Mouse (Mus musculus) gastrocnemius, adult 2 months (tissue): ENCODE results near the gene Gm49387. TPM values are rescaled to one million over a fixed set of nuclear protein-coding genes. Genes with fewer than 3 reads are reported as not detected.

Experiments used
- DNase-seq: peaks from one replicate; pipeline ENCODE4 v3.0.0; 2022
- H3K27ac ChIP-seq: fragments of 200-600 bp; 2 replicates; pipeline ENCODE4 v1.8.1; 2022; ENCODE audit warnings: mild to moderate bottlenecking
- H3K4me3 ChIP-seq: fragments of 200-600 bp; 2 replicates; pipeline ENCODE4 v1.8.1; 2022; ENCODE audit warnings: mild to moderate bottlenecking, moderate library complexity
- CTCF ChIP-seq: fragments of 200-600 bp; IDR thresholded peaks from 2 replicates; pipeline ENCODE4 v1.8.1; 2022; ENCODE audit warnings: antibody characterized with exemption, mild to moderate bottlenecking, moderate library complexity
- intact Hi-C: fragments of 180-260 bp; cut with DNase I; formaldehyde crosslinking; loops from one replicate; pipeline ENCODE4 v1.15.1; 2025
- total RNA-seq, 2 experiments: library from RNA; stranded (reverse); gene quantifications; 2 replicates each; pipeline ENCODE4 v1.2.3; 2021

Gm49387 gene
- total RNA-seq, 2 experiments from 2014 or later: 0.70 to 0.84 TPM

GRCm38 (mm10) chr14:31555963-31556434 is 84.7 kb downstream of the Gm49387 start:
- Histone ChIP-seq H3K27ac (peak overlapping the region; percentile 80), H3K4me3 (no peak overlapping the region)
- intact Hi-C loops: loop anchor here (2.0 kb wide), 2 partner anchors 19 to 21 kb away; no protein-coding TSS in a partner anchor
- TF ChIP-seq CTCF: no peak
- peak; percentile 87 for DNase-seq

- intact Hi-C loops: loop anchor here (2.0 kb wide), 1 partner anchor 22 kb away; no protein-coding TSS in a partner anchor
- no peak for TF ChIP-seq CTCF
- no peak overlapping the region for H3K27ac ChIP-seq
- no peak for DNase-seq
- H3K4me3 ChIP-seq: no peak overlapping the region
Measured at GRCm38 (mm10) chr14:31555021-31555420, 85.7 kb downstream of the Gm49387 start.

- DNase-seq: no peak
- intact Hi-C loops: no loop called here
- Histone ChIP-seq H3K27ac (no peak overlapping the region), H3K4me3 (no peak overlapping the region)
- TF ChIP-seq CTCF: no peak
Measured at GRCm38 (mm10) chr14:31543885-31544442, 96.7 kb downstream of the Gm49387 start.

DNA sequence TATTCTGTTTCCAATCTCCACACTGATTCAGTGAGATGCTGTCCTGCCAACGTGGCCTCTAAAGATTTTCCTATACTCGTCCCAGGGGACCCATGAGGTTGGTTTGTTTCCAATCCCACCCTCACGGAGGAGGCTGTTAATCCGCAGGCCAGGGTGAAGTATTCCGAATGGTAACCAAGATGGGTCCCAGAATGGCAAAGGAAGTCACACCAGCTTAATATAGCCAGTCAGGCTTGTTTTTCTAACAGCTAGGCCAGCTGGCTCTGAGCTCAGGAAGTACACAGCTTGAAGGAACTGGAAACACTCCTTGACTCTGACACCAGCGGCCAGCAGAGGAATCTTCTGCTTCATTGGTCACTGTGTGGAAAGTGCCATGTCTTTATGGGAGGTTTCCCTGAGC is 103.4 kb downstream of the Gm49387 start:
- peak overlapping the region; percentile 65 for H3K27ac ChIP-seq
- peak; percentile 22; the same call in 1 of the 2 replicates for TF ChIP-seq CTCF
- DNase-seq: peak; percentile 83
- H3K4me3 ChIP-seq: no peak overlapping the region
- intact Hi-C loops: loop anchor here (2.0 kb wide), 1 partner anchor 20 kb away; no protein-coding TSS in a partner anchor

DNA sequence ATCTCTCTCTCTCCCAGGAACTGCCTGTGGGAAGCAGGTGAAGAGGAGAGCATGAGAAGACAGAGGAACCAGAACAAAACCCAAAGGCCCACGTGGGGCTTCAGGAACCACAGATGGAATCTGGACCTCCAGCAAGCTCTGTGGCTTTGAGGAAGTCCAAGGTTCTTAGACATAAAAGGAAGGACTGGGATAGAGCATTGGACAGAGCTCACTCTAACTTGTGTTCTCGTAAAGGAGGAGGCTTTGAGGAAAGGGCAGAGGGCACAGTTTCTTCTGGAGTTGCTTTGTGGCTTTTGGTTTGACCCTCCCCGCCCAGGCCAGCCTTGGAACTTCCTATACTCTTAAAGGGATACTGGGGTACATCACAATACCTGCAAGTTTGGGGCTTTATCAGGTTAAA is 108.0 kb downstream of the Gm49387 start:
- no peak for DNase-seq
- Histone ChIP-seq H3K4me3 (no peak overlapping the region), H3K27ac (no peak overlapping the region)
- intact Hi-C loops: no loop called here
- TF ChIP-seq CTCF: no peak

DNA sequence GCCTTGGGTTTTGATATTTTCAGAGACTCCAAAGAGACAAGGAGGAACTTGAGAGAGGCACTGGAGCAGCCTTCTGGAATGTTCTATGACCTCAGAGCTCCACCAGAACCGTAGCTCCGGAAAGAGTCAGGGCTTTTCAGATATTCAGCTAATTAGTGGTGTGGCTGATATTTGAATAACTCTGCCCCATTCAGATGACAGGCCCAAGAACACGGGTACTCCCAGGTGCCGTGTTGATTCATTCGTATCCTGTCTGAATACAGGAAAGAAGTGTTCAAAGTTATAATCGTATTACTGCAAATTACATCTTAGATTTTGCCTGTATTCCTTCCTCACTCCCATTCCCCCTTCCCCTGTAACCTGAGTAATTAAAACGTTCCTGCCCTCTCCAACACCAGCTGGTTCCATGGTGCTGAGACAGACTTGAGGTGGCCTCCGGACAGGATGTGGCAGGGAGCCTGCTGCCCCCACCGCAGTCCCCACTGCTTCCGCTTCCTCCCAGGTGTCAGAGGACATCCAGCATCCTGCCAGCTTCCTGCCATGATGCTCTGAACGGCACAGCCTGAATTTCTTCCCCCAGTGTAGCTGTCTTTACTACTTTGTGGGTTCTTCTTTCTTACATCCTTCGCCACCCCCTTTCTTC is 109.1 kb downstream of the Gm49387 start:
- no peak overlapping the region for H3K27ac ChIP-seq
- intact Hi-C loops: no loop called here
- TF ChIP-seq CTCF: no peak
- H3K4me3 ChIP-seq: no peak overlapping the region
- DNase-seq: no peak

DNA sequence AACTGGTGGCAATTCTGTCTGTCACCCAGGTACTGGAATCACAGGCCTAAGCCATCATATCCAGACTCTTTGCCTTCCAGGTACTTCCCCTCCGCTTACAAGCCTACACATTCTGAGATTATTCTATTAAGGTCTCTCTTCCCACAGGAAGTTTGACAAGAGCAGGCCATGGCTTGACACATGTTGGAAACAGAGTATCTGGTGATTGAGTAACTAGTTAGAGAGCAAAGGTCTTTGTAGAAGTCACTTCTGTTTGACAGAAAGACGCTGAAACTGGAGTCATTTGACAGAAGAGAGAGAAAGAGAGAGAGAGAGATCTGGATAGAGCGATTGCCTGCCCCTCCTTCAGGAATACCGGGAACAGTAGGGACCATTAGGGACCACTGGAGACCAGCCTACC is 109.8 kb downstream of the Gm49387 start:
- DNase-seq: no peak
- no peak overlapping the region for H3K27ac ChIP-seq
- intact Hi-C loops: no loop called here

DNA sequence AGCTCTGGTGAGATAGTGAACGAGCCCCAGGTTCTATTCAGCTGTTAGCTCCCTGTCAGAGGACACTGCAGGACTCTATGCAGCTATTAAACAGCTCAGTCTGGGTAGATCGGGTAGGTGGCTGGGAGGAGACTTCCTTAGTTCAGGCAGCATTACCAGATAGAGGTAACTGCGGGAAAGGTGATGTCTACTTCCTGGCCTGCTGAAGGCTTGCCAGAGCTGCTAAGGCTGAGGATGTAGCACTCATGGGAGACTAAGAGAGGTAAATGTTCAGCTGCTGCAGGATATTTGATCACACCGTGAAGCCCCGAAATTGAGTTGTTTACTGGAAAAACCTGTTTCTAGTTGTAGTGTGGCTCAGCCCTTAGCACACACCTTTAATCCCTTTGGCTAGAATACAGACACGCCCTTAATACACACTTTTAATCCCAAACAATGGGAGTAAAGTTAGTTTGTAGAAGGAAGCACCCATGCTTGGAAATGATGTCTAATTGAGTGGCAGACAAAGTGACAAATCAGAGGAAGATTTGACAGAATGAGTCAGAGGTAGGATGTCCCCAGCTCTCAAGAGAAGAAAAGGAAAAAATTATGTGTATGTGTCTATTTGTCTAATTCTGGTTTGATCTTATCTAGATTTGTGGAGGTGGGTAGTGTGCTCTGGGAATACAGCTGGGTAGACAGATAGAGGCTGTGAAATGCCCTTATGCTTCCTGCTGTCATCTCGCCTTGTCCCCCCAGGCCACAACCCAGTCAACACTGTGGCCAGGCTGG is 115.5 kb downstream of the Gm49387 start:
- DNase-seq: no peak
- TF ChIP-seq CTCF: no peak
- intact Hi-C loops: no loop called here

More for the DNA sequence above, 109.8 kb downstream of the Gm49387 start:
- TF ChIP-seq CTCF: no peak
- no peak overlapping the region for H3K4me3 ChIP-seq

DNA sequence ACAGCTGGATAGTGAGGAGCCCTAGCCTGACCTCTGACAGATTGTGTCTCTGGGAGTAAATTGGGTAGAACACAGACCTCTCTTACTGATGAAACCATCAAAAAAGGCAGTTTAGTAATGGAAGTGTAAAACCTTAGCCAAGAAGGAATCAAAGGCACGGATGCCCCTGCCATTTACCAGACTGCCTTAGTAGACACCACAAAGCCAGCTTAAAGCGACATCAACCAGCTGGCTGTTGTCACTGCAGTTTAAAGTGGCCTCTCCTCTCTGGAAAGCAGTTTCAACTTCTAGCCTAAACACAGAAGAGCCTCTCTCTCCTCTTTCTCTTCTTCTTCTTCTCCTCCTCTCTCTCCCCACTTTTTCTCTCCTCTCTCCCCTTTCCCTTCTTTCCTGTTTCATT is 119.4 kb downstream of the Gm49387 start:
- H3K4me3 ChIP-seq: no peak overlapping the region
- intact Hi-C loops: no loop called here
- DNase-seq: no peak
- H3K27ac ChIP-seq: no peak overlapping the region
- peak; percentile 52 for TF ChIP-seq CTCF

More for the DNA sequence above, 115.5 kb downstream of the Gm49387 start:
- no peak overlapping the region for H3K27ac ChIP-seq
- H3K4me3 ChIP-seq: no peak overlapping the region

- intact Hi-C loops: loop anchor here (1.0 kb wide), 1 partner anchor 86 kb away; no protein-coding TSS in a partner anchor
- TF ChIP-seq CTCF: peak; percentile 64
- DNase-seq: no peak
- H3K27ac ChIP-seq: no peak overlapping the region
- no peak overlapping the region for H3K4me3 ChIP-seq
Measured at GRCm38 (mm10) chr14:31519165-31519564, 121.5 kb downstream of the Gm49387 start.

DNA sequence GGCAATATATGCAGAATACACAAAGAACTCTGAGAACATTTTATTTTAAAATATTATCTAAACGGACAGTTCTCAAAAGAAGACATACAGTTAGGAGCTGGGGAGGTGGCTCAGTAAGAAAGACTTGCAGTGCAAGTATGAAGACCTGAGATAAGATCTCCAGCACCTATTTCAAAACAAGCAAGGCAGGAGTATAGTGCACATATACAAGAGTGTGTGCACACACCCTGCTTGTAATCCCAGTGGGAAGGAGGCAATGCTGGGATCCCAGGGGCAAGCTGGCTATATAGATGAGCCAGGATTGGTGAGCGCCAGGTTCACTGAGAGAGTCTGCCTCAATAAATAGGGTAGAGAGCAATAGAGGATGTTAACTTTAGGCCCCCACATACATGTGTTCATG is 124.8 kb downstream of the Gm49387 start:
- no peak for TF ChIP-seq CTCF
- H3K27ac ChIP-seq: no peak overlapping the region
- DNase-seq: no peak
- H3K4me3 ChIP-seq: no peak overlapping the region
- intact Hi-C loops: no loop called here

GRCm38 (mm10) chr14:31510322-31510721 is 130.4 kb downstream of the Gm49387 start:
- H3K27ac ChIP-seq: peak overlapping the region; percentile 0; the same call in 1 of the 2 replicates
- no peak for TF ChIP-seq CTCF
- H3K4me3 ChIP-seq: no peak overlapping the region
- intact Hi-C loops: no loop called here
- no peak for DNase-seq

DNA sequence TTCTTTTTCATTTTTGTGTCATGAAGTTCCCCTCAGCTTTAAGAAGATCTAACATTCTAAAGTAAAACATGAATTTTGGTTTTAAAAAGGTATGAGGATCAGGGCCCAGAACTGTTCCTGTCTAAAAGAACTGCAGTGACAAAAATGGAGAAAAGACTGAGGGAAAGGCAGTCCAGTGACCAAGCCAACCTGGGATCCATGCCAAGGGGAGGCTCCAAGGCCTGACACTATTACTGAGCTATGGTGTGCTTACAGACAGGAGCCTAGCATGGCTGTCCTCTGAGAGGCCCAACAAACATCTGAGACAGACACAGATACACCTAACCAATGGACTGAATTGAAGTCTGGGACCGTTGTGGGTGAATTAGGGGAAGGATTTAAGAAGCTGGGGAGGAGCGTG is 130.8 kb downstream of the Gm49387 start:
- TF ChIP-seq CTCF: no peak
- intact Hi-C loops: no loop called here
- DNase-seq: peak; percentile 67
- H3K4me3 ChIP-seq: no peak overlapping the region
- peak overlapping the region; percentile 0; the same call in 1 of the 2 replicates for H3K27ac ChIP-seq
